Mouse (Mus musculus) forebrain, embryonic 16.5 days (tissue): Measurements from ENCODE around the gene Nt5c2. TPM values are rescaled to one million over a fixed set of nuclear protein-coding genes. Genes with fewer than 3 reads are reported as not detected.

Source experiments
- ATAC-seq: fragments of 200-750 bp; cut with Nextera tagmentation; 2 replicates; pipeline ENCODE4 v1.8.0; 2017; ENCODE audit warnings: mild to moderate bottlenecking, moderate library complexity
- H3K27ac ChIP-seq: fragments of 300-500 bp; sonication (generic); 2 replicates; pipeline ENCODE4 v1.5.1; 2014; ENCODE audit warnings: low read length, control low read depth
- H3K27me3 ChIP-seq: fragments of 300-500 bp; sonication (generic); replicated peaks from 2 replicates; pipeline ENCODE4 v1.6.1; 2014; ENCODE audit warnings: low read length; ENCODE audit not compliant: control insufficient read depth, insufficient read depth
- H3K36me3 ChIP-seq: fragments of 300-500 bp; sonication (generic); 2 replicates; pipeline ENCODE4 v1.6.1; 2014; ENCODE audit not compliant: control insufficient read depth, insufficient read depth
- H3K4me1 ChIP-seq: fragments of 300-500 bp; sonication (generic); replicated peaks from 2 replicates; pipeline ENCODE4 v1.6.1; 2014; ENCODE audit warnings: low read length; ENCODE audit not compliant: control insufficient read depth, insufficient read depth
- H3K4me2 ChIP-seq: fragments of 300-500 bp; sonication (generic); 2 replicates; pipeline ENCODE4 v1.6.1; 2014; ENCODE audit warnings: mild to moderate bottlenecking, low read length, control low read depth
- H3K4me3 ChIP-seq: fragments of 300-500 bp; sonication (generic); replicated peaks from 2 replicates; pipeline ENCODE4 v1.5.1; 2014; ENCODE audit warnings: mild to moderate bottlenecking, low read length, control low read depth
- H3K9ac ChIP-seq: fragments of 300-500 bp; sonication (generic); replicated peaks from 2 replicates; pipeline ENCODE4 v1.6.1; 2014; ENCODE audit warnings: low read depth, low read length, control low read depth
- H3K9me3 ChIP-seq: fragments of 300-500 bp; sonication (generic); 2 replicates; pipeline ENCODE4 v1.6.1; 2016; ENCODE audit warnings: low read length; ENCODE audit not compliant: control insufficient read depth
- WGBS: fragments of 180-500 bp; shearing (Covaris S2); extraction: QIAGEN DNeasy Blood & Tissue Kit; methylation state at CpG from one replicate; pipeline ENCODE4 v1.1.7; 2014; 5-methylcytosine and 5-hydroxymethylcytosine counted together
- polyA plus RNA-seq: library from polyadenylated mRNA; unstranded; fragments of >200 nt; fragmentation: Nextera tagmentation; extraction: Ambion mirVana; gene quantifications from 2 replicates; pipeline ENCODE4 v1.2.1, GENCODE M21; 2015

Gene Nt5c2
- polyA plus RNA-seq, 1 experiment from 2014 or later, result 81.4 TPM

GRCm38 (mm10) chr19:46976743-46977142, 38.2 kb downstream of the Nt5c2 start:
- Histone ChIP-seq H3K4me2 (no peak overlapping the region), H3K27me3 (no peaks in the 10 kb centered on the region), H3K36me3 (no peaks in the 10 kb centered on the region), H3K9me3 (no peaks in the 10 kb centered on the region), H3K4me3 (no peak overlapping the region), H3K4me1 (peaks cover 5% of the 10 kb centered on the region), H3K27ac (no peak overlapping the region), H3K9ac (no peak overlapping the region)
- no peak for ATAC-seq
- WGBS, result 56% methylated on average over 2 of the region's 2 CpGs

GRCm38 (mm10) chr19:46975997-46976396, 39.0 kb downstream of the Nt5c2 start:
- Histone ChIP-seq H3K36me3 (no peaks in the 10 kb centered on the region), H3K4me3 (no peak overlapping the region), H3K9ac (no peak overlapping the region), H3K4me2 (no peak overlapping the region), H3K9me3 (no peaks in the 10 kb centered on the region), H3K4me1 (peaks cover 13% of the 10 kb centered on the region), H3K27me3 (no peaks in the 10 kb centered on the region), H3K27ac (no peak overlapping the region)
- WGBS, result 86% methylated on average over 8 of the region's 8 CpGs
- ATAC-seq, result no peak

GRCm38 (mm10) chr19:46975565-46975964, 39.4 kb downstream of the Nt5c2 start:
- Histone ChIP-seq H3K9me3 (no peaks in the 10 kb centered on the region), H3K4me3 (no peak overlapping the region), H3K4me2 (no peak overlapping the region), H3K9ac (no peak overlapping the region), H3K4me1 (peaks cover 16% of the 10 kb centered on the region), H3K36me3 (no peaks in the 10 kb centered on the region), H3K27ac (no peak overlapping the region), H3K27me3 (no peaks in the 10 kb centered on the region)
- ATAC-seq, result no peak
- 84% methylated on average over 4 of the region's 4 CpGs for WGBS

GRCm38 (mm10) chr19:46972159-46972558, 42.8 kb downstream of the Nt5c2 start:
- H3K9ac ChIP-seq, result no peak overlapping the region
- H3K27me3 ChIP-seq, result no peaks in the 10 kb centered on the region
- no peaks in the 10 kb centered on the region for H3K9me3 ChIP-seq
- no peak overlapping the region for H3K4me3 ChIP-seq
- no peaks in the 10 kb centered on the region for H3K36me3 ChIP-seq
- H3K4me2 ChIP-seq, result no peak overlapping the region
- H3K4me1 ChIP-seq, result peaks cover 21% of the 10 kb centered on the region
- peak overlapping the region; percentile 83 for H3K27ac ChIP-seq
- 87% methylated on average over 3 of the region's 3 CpGs for WGBS
- no peak for ATAC-seq

GRCm38 (mm10) chr19:46971712-46972111, 43.2 kb downstream of the Nt5c2 start:
- WGBS, result 41% methylated on average over 9 of the region's 9 CpGs
- ATAC-seq, result peak; percentile 43
- Histone ChIP-seq H3K36me3 (no peaks in the 10 kb centered on the region), H3K9ac (0 out of 2 replicates have a peak overlapping the region, but pooled peaks have one; percentile 35), H3K27ac (peak overlapping the region; percentile 83), H3K4me2 (no peak overlapping the region), H3K27me3 (no peaks in the 10 kb centered on the region), H3K4me1 (peaks cover 21% of the 10 kb centered on the region), H3K9me3 (no peaks in the 10 kb centered on the region), H3K4me3 (no peak overlapping the region)

- WGBS, result 22% methylated on average over 8 of the region's 8 CpGs
- H3K36me3 ChIP-seq, result no peaks in the 10 kb centered on the region
- no peaks in the 10 kb centered on the region for H3K27me3 ChIP-seq
- no peak overlapping the region for H3K4me3 ChIP-seq
- H3K4me2 ChIP-seq, result no peak overlapping the region
- peak; percentile 67 for ATAC-seq
- no peaks in the 10 kb centered on the region for H3K9me3 ChIP-seq
- H3K4me1 ChIP-seq, result peaks cover 21% of the 10 kb centered on the region
- H3K9ac ChIP-seq, result peak overlapping the region; percentile 35; the same call in 1 of the 2 replicates
- H3K27ac ChIP-seq, result peak overlapping the region; percentile 83
These were observed 43.8 kb downstream of the Nt5c2 start for GRCm38 (mm10) chr19:46971051-46971689.

GRCm38 (mm10) chr19:46970121-46970729, 44.7 kb downstream of the Nt5c2 start:
- no peak overlapping the region for H3K9ac ChIP-seq

GRCm38 (mm10) chr19:46969286-46969985, 45.5 kb downstream of the Nt5c2 start:
- 53% methylated on average over 22 of the region's 22 CpGs for WGBS
- no peaks in the 10 kb centered on the region for H3K27me3 ChIP-seq
- H3K36me3 ChIP-seq, result no peaks in the 10 kb centered on the region
- H3K27ac ChIP-seq, result no peak overlapping the region; the same call in 1 of the 2 replicates
- H3K9me3 ChIP-seq, result no peaks in the 10 kb centered on the region
- no peak overlapping the region for H3K9ac ChIP-seq
- H3K4me1 ChIP-seq, result peaks cover 21% of the 10 kb centered on the region
- ATAC-seq, result no peak
- H3K4me2 ChIP-seq, result no peak overlapping the region
- H3K4me3 ChIP-seq, result no peak overlapping the region

More at GRCm38 (mm10) chr19:46970121-46970729, 44.7 kb downstream of the Nt5c2 start:
- Histone ChIP-seq H3K4me1 (peaks cover 21% of the 10 kb centered on the region), H3K9me3 (no peaks in the 10 kb centered on the region), H3K27me3 (no peaks in the 10 kb centered on the region), H3K4me3 (no peak overlapping the region), H3K27ac (no peak overlapping the region), H3K36me3 (no peaks in the 10 kb centered on the region), H3K4me2 (no peak overlapping the region)
- WGBS, result 63% methylated on average over 13 of the region's 13 CpGs
- no peak for ATAC-seq

GRCm38 (mm10) chr19:46968833-46969232, 46.1 kb downstream of the Nt5c2 start:
- Histone ChIP-seq H3K4me1 (peaks cover 21% of the 10 kb centered on the region), H3K36me3 (no peaks in the 10 kb centered on the region), H3K9ac (no peak overlapping the region), H3K9me3 (no peaks in the 10 kb centered on the region), H3K27me3 (no peaks in the 10 kb centered on the region), H3K4me3 (no peak overlapping the region), H3K27ac (no peak overlapping the region), H3K4me2 (no peak overlapping the region)
- no peak for ATAC-seq
- WGBS, result 85% methylated on average over 5 of the region's 5 CpGs
